ENCODE assay signal across 12 mouse cellular contexts in the genomic region with DNA sequence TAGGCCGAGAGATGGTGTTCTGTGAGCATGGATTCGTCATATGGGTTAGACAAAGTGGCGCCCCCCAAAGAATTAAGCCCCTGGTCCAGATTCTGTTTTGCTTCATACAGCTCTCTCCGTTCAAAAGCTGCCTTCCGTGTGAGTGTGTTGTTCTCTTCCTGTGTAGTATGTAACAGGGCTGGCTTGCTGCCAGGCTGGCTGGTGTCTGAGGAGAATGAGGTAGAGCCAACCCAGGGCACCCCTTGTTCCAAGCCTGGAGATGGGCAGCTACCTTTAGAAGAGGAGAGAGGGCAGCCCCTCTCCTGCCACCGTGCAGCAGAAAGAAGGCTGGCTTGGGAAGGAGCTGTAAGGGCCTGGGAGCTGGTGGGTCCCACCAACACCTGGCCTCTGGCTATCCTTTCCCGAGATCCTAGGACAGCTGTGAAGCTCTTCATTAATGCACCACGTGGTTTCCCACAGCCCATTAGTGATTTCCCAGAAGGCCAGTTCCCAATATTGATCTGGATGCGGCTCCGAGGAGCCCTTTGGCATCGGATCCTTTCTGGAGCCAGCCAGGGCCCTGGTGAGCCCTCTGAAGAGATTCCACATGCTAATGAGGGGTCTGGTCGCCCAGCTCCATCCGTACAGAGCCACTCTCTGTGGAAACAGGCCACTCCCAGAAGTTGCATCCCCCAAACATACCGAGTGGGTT. TPM values are rescaled to one million over a fixed set of nuclear protein-coding genes. Genes with fewer than 3 reads are reported as not detected.
A peak's percentile ranks its signal among the peaks of the same experiment; 100 is the strongest.
DNase-seq lines count a peak whose midpoint lies in the region; ATAC-seq and TF ChIP-seq lines count a peak whose summit lies in the region.
"Had no signal": no experiment of that assay in that cellular context is flagged by ENCODE, and none has a peak within 500 bp of the region (broad histone marks: within the 10 kb centered on the region; RNA-seq: fewer than 3 reads in every experiment).

No protein-coding gene starts in this region.

- no peak for TF ChIP-seq POLR2A in brain, embryonic 14.5 days (IDR thresholded peaks at IDR 0.05; ENCODE audit: borderline replicate concordance, extremely low read depth, insufficient read depth, insufficient read length, poor library complexity, severe bottlenecking)

- intact Hi-C loops in heart, postnatal 25 days (cut with DNase I), result no loop called here

- TF ChIP-seq CTCF in brain, embryonic 14.5 days (IDR thresholded peaks at IDR 0.05; ENCODE audit: borderline replicate concordance, extremely low read depth, insufficient read depth, insufficient read length), result no peak

- H3K9me3 ChIP-seq in midbrain, embryonic 12.5 days, result no peaks in the 10 kb centered on the region

- peak overlapping the region; percentile 42; the same call in 1 of the 2 replicates for H3K27ac ChIP-seq in midbrain, embryonic 12.5 days (replicated peaks)
- H3K27ac ChIP-seq: macrophage; stomach, postnatal 0 days had no signal

- 75% methylated on average over 14 of the region's 14 CpGs for WGBS in midbrain, embryonic 12.5 days

- no peak overlapping the region for H3K9ac ChIP-seq in midbrain, embryonic 12.5 days (replicated peaks)

- no peak overlapping the region for H3K4me2 ChIP-seq in midbrain, embryonic 12.5 days (replicated peaks)

- no peak for ATAC-seq in CD4-positive, CD25-positive, alpha-beta regulatory T cell, adult 4 months
- peak; percentile 62; the same call in 1 of the 2 replicates for ATAC-seq in midbrain, embryonic 12.5 days (ENCODE audit: low FRiP score, low read depth)
- ATAC-seq: intestine, embryonic 16.5 days; Patski had no signal

- no peaks in the 10 kb centered on the region for H3K27me3 ChIP-seq in midbrain, embryonic 12.5 days
- H3K27me3 ChIP-seq: Patski had no signal

- no peaks in the 10 kb centered on the region for H3K36me3 ChIP-seq in midbrain, embryonic 12.5 days

- DNase-seq in CD4-positive, CD25-positive, alpha-beta regulatory T cell, adult 2 months (ENCODE audit: low read depth, low spot score), result peak; percentile 12
- DNase-seq in kidney, adult 9 months, result peak; percentile 24
- DNase-seq in kidney, postnatal 10 days, result no peak
- peak; percentile 62 for DNase-seq in brain, embryonic 14.5 days (ENCODE audit: low read depth)
- no peak for DNase-seq in heart, postnatal 25 days (ENCODE audit: low spot score)
- DNase-seq in testis, postnatal 10 days (ENCODE audit: low spot score), result no peak

- H3K4me3 ChIP-seq in midbrain, embryonic 12.5 days, result no peak overlapping the region

- peaks cover 8% of the 10 kb centered on the region; the same call in 1 of the 2 replicates for H3K4me1 ChIP-seq in midbrain, embryonic 12.5 days

RNA-seq across cellular contexts. Expression of a gene that starts 19.5 kb away (rescaled TPM):
- under 1 TPM in 1 of 2 experiments, not detected in 1; 0.27 TPM for polyA plus RNA-seq in CD4-positive, CD25-positive, alpha-beta regulatory T cell, adult 4 months (2017; shearing (Covaris generic))
- polyA plus RNA-seq in brain, embryonic 14.5 days (2012; rRNA removed), result 8.1 and 8.8 TPM in 2 replicates
- polyA plus RNA-seq in midbrain, embryonic 12.5 days (2016; fragmentation: Nextera tagmentation; extraction: Ambion mirVana), result 1.1 and 2.2 TPM in 2 replicates
- total RNA-seq in heart, postnatal 25 days (2021), result 100 to 1,000 TPM; 115 to 127 TPM

Comparison
In these comparisons a context has a peak if more than half of its experiments do, and no peak if none do; other contexts are left out.
1. DNase-seq: peak in CD4-positive, CD25-positive, alpha-beta regulatory T cell, adult 2 months (single experiment), kidney, adult 9 months (single experiment) and brain, embryonic 14.5 days (single experiment); none in kidney, postnatal 10 days (single experiment), heart, postnatal 25 days (single experiment) and testis, postnatal 10 days (single experiment).